Mouse (Mus musculus): ENCODE results near the gene Cyfip2.

The Cyfip2 gene

DNA sequence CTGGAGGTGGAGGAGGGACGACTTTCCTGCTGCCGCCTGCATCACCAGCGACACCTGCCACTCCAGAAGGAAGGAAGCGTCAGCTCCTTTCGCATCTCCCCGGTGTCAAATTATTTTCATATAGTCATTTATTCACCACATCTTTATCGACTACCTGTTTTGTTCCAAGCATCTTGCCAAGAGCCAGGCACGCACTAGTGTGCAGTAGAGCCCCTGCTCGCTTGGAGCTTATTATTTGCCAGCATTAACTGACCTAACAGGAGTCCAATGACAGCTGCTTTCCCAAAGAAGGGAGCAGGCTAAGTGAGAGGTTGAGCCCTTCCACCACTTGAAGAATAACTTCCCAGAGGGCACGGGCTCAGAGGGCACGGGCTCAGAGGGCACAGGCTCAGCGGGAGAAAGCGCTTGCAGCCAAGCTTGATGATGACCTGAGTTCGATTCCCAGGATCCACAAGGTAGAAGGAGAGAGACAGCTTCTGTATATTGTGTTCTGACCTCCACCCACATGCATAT is at the start of gene Cyfip2:
Cyfip2 (minus strand) TSS at position 337 of the 513 bp plus-strand sequence.
- DNase-seq (ENCODE audit: low read depth), result no peak

DNA sequence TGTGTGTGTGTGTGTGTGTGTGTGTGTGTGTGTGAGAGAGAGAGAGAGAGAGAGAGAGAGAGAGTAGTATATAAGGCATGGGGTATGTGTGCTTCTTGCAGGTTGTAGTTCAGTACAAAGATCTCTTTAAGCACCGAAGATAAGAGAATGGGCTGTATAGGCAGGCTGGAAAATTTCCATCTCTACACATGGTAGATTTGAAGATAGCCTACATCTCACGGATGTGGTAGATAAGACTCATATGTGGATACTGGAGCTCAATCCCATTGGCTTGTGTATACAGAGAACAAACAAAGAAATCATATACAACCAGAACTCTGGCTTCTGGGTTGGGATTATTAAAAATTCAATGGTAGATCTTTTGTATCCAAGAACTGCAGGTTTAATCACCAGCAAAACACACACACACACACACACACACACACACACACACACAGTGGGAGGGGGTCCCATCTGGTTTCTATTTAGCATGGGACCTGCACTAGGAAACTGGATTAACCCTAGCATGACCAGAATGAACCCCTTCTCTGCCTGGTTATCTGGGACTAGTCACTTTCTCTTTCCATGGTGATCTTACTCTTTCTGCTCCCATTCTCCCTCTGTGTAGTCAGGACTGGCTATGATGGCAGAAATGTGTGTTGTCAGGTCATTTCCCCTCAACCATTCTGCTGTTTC is 48.5 kb upstream of the Cyfip2 start:
- DNase-seq (ENCODE audit: low read depth), result no peak

DNA sequence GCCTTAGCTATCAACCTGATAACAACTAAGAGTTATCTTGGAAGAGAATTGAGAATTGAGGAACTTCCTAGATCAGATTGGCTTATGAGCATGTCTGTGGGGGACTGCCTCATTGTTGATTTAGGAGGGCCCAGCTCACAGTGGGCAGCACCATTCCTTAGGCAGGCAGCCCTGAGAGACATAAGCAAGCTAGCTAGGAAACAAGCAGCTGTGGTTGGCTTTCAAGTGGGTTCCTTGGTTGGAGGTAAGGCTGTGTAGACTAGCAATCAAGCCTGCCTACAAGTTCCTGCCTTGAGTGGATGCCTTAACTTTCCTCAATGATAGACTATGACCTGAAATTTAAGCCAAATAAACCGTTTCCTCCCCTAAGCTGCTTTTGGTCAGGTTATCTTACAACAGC is 45.7 kb upstream of the Cyfip2 start:
- no peak for DNase-seq (ENCODE audit: low read depth)

DNA sequence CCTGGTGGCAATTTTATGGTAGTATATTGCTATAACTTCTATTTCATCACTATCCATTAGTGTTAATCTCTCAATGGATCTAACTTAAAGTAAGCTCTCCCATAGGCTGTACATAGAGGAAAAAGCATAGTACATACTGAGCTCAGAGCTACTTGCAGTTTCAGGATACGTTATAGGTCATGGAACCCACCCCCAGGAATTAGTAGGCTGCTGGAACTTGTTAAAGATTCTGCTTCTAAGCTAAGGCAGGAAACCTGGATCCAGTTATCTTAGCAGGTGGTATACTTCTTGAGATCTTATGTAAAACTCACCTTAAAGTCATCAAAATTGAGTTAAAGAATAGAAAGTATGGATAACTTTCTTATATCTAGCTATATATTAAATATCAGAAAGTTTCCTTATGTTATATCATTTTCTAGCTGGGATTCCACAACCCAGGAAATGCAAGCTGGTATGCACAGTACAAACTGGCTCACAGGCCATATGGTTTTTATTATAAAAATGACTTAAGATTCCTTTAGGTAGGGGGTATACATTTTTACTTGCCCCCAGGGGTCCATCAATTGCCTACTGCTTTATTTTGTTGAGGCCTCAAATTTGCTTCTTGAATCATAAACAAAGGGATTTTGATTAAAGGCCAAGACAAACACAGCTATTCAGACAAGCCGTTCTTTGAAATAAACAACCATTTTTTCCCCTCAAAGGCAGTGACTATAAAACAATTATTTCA is 37.2 kb upstream of the Cyfip2 start:
- DNase-seq (ENCODE audit: low read depth), result no peak

DNA sequence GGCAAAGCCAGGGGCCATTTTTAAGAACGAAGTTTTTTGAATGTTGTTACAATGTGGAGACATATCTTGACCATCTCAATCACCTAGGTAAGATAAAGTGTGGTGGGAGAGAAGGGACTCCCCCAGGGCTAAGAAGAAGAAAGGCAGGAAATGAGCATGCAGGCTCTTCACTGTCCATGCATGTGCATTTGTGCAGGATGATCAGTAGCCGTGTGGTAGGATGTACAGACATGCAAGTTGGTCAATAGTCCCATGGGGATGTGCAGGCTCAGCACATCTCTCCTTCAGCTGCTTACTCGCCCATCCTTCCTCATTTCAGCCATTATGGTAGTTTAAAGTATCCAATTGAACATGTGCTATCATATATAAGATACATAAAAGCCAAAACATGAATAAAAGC is 35.8 kb upstream of the Cyfip2 start:
- DNase-seq (ENCODE audit: low read depth), result no peak

DNA sequence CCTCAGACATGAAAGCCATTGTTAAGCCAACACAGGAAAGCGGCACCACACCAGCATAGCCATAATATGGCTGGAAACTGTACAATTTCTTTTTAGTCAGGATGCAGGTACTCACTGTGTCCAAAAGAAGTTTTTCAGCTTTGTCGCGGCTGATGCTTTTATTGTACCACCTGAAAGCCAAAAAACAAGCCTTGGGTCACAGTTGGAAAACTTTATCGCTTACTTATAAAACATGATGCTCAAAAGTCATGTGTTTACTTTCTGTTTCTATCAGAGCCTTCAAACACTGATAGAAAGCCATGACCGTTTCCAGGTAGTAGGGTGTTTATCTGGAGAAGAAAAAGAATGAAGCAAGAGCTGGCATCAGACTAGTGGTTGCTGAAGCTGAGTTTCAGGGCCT is 35.1 kb upstream of the Cyfip2 start:
- DNase-seq (ENCODE audit: low read depth), result no peak

DNA sequence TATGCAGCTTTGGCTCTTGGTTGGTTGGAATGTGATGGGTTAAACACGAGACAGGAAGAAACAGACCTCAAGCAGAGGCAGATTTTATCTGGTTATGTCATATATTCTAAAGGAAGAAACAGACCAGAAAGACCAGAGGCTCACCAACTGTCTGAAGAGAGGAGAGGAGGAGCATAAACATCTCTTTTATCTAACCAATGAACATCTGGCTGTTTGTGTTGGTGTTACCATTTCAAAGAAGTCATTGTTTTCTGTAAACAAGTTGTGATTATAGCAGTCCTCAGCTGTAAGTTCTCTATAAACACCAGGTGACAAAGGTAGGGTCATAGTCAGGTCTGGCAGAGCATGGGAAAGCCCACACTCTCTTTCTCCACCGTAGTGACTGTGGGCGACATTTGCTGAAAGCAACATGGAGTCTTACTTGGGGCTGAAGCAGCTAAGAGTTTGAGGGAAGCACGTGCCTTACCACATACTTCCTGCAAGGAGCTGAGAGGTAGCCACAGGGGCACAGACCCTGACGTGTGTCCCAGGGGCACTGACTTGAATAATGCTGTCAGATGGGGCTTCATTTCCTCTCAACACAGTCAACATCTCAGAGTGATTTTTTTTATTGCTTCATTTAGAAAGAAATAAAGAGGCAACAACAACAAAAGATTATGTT is 31.4 kb upstream of the Cyfip2 start:
- no peak for DNase-seq (ENCODE audit: low read depth)

DNA sequence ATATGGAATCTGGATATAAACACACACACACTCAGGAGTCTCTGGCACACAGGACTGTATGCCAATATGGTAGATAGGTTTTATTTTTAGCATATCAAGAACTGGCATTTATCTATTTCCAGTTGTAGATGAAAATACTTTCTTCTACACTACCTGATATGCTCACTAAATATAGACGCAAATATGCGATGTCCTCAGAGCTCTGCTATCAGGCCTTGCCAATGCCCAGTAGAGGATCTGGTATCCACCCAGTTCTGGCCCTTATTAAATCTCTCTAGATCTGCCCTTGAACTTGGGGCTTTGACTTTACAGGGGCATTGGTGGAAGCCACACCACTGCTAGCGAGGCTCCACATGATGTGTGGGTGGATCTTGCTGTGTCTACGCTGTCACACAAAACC is 29.3 kb upstream of the Cyfip2 start:
- no peak for DNase-seq (ENCODE audit: low read depth)

DNA sequence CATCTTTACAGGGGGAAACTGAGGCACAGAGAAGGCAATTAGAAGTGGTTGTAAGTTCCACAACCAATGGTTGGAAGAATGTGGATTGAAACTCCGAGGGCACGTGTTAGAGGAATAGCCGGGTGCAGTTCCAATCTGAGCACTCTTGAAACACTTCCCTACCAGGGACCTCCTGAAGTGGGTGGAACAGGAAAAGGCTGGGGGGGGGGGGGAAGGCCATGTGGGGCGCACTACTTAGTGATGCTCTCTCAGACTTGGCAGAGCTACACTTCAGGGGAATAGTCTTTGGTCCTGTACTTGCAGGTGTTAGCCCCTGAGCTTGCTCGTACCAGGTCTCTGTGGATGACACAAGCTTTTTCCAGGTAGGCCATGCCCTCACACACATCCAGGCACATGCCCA is 23.4 kb upstream of the Cyfip2 start:
- no peak for DNase-seq (ENCODE audit: low read depth)

DNA sequence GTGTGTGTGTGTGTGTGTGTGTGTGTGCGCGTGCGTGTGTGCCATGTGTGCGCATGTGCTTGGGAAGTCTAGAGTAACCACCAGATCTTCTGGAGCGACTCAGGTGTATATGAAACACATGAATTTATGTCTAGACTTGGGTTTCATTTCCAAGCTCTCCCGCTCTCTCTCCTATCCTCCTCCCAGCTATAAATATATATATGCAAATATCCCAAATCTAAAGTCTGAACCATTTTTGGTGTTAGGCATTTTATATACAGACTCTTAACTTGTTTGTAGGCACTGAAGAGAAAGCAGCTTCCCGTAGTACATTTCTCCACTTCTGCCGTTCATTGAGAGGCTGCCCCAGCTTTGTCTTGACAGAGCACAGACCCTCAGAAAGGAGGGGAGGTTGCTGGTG is 19.6 kb upstream of the Cyfip2 start:
- no peak for DNase-seq (ENCODE audit: low read depth)

DNA sequence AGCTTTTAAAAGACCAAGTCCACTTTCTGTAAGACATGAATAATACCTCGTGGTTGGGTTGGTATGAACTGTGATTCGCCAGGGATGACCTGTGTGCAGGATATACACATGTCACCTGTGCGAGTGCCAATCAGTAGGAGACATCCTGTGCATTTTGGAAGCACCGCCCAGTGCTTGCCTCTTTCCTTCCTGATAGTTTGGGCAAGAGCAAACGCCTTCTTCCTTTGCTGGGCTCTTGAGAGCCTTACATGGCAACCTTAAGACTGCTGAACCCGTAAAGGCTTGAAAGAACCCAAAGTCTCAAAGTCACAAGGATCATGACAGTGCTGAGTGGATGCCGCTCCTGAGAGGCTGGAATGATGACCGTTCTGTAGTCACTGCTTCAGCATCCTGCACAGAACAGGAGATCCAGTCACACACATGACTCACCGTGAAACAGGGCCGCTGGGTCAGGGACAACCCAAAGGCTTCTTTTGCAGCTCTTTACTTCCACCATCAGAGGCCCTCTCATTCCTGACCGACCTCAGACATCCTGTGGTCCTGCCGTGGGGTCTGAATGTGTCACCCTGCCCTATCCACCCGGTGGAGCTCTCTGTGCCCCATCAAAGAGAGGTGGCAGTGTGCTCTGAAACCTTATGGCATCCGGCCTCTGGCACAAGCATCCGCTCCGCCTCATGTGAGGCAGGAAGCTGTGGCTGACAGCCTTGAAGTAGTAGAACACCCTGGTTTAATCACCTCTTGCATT is 13.8 kb upstream of the Cyfip2 start:
- DNase-seq (ENCODE audit: low read depth), result no peak

DNA sequence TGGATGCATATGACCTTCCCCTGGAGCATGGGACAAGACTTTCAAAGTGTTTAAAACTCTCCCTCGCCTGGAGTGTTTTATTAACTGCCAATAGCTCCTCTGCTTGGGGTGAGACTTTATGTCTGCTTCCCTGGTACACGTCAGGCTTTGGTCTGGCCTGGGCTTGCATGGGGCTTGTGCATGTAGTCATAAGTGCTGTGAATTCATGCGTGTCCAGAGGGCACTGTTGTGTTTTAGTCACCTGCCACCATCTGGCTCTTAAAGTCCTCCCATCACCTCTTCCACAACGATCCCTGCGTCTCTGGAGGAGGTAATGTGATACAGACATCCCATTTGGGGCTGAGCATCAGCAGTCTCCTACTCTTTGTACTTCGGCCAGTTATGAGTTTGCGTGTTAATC is 8.9 kb upstream of the Cyfip2 start:
- DNase-seq (ENCODE audit: low read depth), result no peak

DNA sequence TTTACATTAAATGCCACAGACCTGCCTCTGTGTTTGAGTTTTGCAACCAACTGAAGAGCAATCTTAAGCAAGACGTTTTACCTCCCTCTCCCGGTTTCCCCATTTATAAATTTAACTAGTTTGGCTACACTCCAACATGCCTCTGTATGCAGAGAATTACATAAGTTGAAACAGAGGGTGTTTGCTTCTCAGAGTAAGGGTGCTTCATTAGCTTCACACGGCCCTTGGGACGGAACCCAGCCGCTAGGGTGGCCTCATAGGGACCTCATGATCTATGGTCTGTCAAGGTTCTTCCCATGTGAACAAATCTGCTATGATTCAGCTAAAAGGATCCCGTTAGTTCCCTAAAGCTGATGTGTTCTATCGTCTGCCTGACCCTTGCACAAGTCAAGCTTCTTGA is 1.9 kb upstream of the Cyfip2 start:
- no peak for DNase-seq (ENCODE audit: low read depth)

DNA sequence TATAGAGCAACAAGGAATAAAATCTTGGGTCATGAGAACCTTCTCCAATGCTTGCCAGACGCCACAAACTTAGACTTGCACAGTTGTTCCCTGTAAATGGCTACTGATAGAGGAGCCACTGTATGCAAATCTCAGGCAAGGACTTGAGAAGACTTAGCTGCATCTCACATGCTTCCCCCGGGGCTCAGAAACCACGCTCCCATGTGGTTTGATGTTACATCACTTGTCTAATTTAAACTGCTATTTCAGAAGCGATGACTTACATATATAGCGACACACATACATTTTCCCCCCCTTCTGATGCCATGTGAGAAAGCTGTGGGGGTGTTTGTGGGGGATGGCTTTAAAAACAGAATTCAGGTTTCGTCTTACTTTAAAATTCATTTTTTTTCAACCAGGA is 1.2 kb upstream of the Cyfip2 start:
- DNase-seq (ENCODE audit: low read depth), result peak; percentile 9

DNA sequence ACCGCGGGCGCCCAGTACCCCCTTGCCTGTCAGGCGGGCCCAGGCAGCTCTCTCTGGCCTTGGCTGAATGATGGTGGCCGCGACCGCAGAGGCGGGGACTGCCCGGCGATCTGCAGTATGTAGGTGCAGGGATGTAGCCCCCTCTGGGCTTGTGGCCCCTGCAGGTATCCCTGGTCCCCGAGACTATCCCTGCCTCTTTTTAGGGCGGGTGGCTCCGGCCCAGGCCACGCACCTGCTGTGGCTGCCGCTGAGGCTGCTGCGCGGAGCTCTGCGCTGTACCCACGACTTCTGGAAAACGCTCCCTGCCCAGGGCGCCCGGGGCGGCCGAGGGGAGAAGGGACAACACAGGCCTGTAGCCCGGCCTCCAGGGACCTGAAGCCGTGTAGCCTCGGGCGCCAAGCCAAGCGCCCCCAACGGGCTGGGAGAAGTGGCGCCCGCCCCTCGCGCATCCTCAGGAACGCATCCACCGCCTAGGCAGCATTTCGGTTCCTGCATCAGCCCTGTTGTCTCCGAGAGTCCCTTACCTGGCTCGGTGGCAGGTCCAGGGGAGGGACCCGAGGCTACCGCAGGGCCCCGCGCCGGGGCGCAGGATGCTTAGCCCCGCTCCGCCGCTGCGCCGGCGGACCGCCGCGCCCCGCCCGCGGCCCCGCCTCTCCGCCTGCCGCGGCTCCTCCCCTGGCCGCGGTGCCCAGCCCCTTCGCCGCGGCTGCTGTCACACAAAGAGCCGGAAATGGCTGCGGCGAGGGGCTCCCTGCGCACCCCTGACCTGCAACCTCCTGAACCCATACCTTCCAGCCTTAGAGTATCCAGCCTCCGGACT is 746 bp downstream of the Cyfip2 start:
- DNase-seq (ENCODE audit: low read depth), result no peak

DNA sequence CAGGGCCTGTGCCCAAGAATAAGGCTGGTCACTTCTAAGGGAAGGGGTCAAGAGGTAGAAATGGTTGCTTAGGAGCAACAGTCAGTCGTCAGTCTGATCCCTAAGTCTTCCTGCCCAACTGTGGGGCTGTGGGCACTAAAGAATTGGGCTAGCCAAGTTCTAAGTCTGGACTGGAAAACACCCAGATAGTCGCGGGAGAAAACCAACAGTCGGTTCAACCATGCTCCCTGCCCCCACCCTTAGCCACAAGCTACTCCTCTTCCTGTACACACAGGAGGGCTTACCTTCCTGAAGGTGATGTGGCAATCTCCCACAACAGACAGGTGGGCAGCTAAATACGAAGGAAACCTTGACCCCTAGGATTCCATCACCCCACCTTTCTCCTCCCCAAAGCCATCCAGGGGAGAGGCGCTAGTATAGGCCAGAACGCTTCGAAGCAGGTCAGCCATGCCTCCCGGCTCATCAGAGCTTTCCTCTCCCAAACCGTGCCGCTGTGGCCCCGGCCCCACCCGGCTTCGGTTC is 1.4 kb downstream of the Cyfip2 start:
- no peak for DNase-seq (ENCODE audit: low read depth)

DNA sequence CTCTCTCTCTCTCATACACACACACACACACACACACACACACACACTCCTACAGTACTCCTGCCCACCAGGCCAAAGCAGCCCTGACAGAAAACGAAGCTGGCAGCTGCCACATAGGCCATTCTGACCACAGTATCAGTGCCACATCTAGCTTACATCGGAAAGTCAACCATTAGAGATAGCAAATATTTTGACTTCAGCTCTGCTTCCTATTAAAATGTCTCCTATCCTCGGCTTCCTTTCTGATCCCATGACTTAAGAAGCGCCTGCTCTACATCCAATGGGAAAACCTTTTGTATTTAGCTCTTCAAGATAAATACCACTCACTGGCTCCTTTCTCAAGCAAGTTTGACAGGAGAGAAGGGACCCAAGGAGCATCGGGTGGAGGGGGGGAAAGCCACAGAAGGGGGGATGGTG is 2.0 kb downstream of the Cyfip2 start:
- no peak for DNase-seq (ENCODE audit: low read depth)

DNA sequence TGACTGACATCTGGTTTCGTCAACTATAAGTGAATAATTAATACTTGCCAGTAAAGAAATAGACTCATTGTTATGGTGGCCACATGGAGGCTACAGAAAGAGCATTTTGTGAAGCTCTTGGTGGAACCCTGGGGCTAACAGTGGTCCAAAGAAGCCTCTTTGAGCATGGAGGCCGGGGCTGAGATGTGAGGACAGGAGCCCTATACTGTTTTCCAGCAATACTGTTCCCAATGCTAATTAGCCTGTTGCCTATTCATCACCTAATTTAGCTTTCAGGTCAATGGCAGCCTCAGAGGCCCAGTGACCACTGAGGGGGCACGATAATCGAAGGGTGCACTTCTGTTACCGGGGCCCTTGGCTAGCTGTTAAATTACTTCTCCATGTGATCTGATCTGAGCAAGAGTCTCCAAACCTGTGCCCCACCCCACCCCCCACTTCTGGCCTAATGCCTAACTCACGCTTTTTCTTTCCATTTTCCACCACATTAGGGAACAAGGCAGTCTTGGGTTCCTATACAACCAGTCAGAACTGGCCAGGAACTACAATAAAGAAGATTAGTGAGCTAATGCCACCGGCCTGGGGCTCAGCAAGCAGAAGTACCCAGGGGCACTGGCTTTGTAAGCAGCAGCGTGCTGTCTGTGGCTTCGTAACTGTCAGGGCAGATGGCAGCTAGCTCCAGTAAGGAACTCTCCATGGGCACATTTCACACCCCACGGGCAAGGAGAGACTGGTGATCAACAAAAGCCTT is 2.7 kb downstream of the Cyfip2 start:
- DNase-seq (ENCODE audit: low read depth), result no peak

DNA sequence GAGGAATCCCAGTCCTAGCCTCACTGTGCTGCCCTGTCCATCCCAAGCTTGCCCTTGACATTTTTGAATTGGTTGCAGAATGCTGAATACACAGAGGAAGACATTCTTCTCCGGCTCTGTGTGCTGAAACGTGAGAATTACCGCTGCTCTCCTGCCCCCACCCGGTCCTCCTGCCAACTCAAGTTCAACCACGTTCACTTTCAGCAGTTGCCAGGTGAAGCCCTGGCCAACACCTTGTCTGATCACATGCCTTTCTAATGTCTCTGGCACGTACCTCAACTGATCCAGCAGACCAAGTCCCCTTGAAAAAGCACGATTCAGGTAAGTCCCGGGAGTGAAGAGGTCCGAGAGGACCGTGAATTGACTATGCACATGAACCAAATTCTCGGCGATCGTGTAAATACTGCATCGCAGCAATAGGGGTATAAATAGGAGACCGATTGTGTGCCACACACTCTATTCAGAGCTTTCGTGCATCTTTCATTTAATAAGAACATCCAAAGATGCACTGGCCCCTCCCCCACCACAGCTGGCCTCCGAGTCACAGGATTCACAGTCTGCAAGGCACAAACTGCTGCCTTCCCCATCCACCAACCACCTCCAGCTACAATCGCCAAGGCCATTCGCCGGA is 3.4 kb downstream of the Cyfip2 start:
- no peak for DNase-seq (ENCODE audit: low read depth)

All from NIH3T3 (cell line).